Mouse (Mus musculus) left cerebral cortex, postnatal 25 days (tissue): Measurements from ENCODE around the gene Rgs2. TPM values are rescaled to one million over a fixed set of nuclear protein-coding genes. Genes with fewer than 3 reads are reported as not detected.

ENCODE experiments used
- DNase-seq, 2 experiments: peaks; one replicate each; pipeline ENCODE4 v3.0.0; 2022; ENCODE audit warnings: low spot score in 2 of 2, mixed read lengths in 1 of 2
- intact Hi-C: fragments of 180-260 bp; cut with DNase I; formaldehyde crosslinking; loops from one replicate; pipeline ENCODE4 v1.15.1; 2025
- total RNA-seq, 2 experiments: library from RNA; stranded (reverse); gene quantifications; 2 replicates each; pipeline ENCODE4 v1.2.3; 2021

Gene Rgs2
- total RNA-seq, 2 experiments from 2014 or later, result 76.6 to 77.1 TPM

- intact Hi-C loops, result no loop called here
- DNase-seq, result no peak
Measured at GRCm38 (mm10) chr1:143989773-143990172, 14.2 kb downstream of the Rgs2 start.

GRCm38 (mm10) chr1:143988756-143989155 lies 15.2 kb downstream of the Rgs2 start:
- intact Hi-C loops, result no loop called here
- no peak for DNase-seq

GRCm38 (mm10) chr1:143984988-143985625 lies 18.9 kb downstream of the Rgs2 start:
- intact Hi-C loops, result no loop called here
- DNase-seq, result no peak

- intact Hi-C loops, result no loop called here
- no peak for DNase-seq
Measured at GRCm38 (mm10) chr1:143982765-143983312, 21.1 kb downstream of the Rgs2 start.

GRCm38 (mm10) chr1:143982085-143982764 lies 21.7 kb downstream of the Rgs2 start:
- intact Hi-C loops, result no loop called here
- DNase-seq, result no peak

GRCm38 (mm10) chr1:143980811-143981210 lies 23.1 kb downstream of the Rgs2 start:
- no peak for DNase-seq
- intact Hi-C loops, result no loop called here

- intact Hi-C loops, result no loop called here
Measured at GRCm38 (mm10) chr1:143974637-143975036, 29.3 kb downstream of the Rgs2 start.

GRCm38 (mm10) chr1:143962301-143962700 lies 41.7 kb downstream of the Rgs2 start:
- no peak for DNase-seq
- intact Hi-C loops, result no loop called here

More at GRCm38 (mm10) chr1:143974637-143975036, 29.3 kb downstream of the Rgs2 start:
- DNase-seq, result no peak

- DNase-seq, result no peak
- intact Hi-C loops, result no loop called here
Measured at GRCm38 (mm10) chr1:143960340-143960739, 43.6 kb downstream of the Rgs2 start.

GRCm38 (mm10) chr1:143956090-143956489 lies 47.9 kb downstream of the Rgs2 start:
- intact Hi-C loops, result no loop called here
- no peak for DNase-seq

GRCm38 (mm10) chr1:143952841-143953240 lies 51.1 kb downstream of the Rgs2 start:
- intact Hi-C loops, result no loop called here
- DNase-seq, result no peak

Other genes starting within 250 kb of the Rgs2 start
- gene Trove2, start 227.1 kb downstream of the Rgs2 start, total RNA-seq, result 10 to 100 TPM; 28.3 to 28.8 TPM
- 10 to 100 TPM; 41.2 to 43.1 TPM for gene Uchl5, start 226.9 kb downstream of the Rgs2 start, total RNA-seq
- gene Rgs13, start 173.2 kb upstream of the Rgs2 start, total RNA-seq, result 1 to 10 TPM in 1 of 2 experiments, under 1 TPM in 1; 0.57 to 1.3 TPM
- under 1 TPM; 0.25 to 0.32 TPM for gene Rgs1, start 245.1 kb upstream of the Rgs2 start, total RNA-seq